Mouse (Mus musculus): ENCODE data around the gene Pate2.
"Not testable (repeated sequence)": the region's sequence is repeated elsewhere in the genome, so short reads cannot be mapped to it uniquely, and the experiment has no call there.

The Pate2 gene

GRCm38 (mm10) chr9:35556494-35557102, 13.5 kb upstream of the Pate2 start:
- no peak for DNase-seq (ENCODE audit: extremely low spot score)

GRCm38 (mm10) chr9:35558257-35559008, 11.7 kb upstream of the Pate2 start, which contains the start of the genes Ddx25 and Pus3:
Ddx25 (minus strand) TSS chr9:35558528.
Pus3 (plus strand) TSS chr9:35558595.
- peak; percentile 80 for DNase-seq (ENCODE audit: extremely low spot score)

- DNase-seq (ENCODE audit: extremely low spot score): peak; percentile 85
Observed at GRCm38 (mm10) chr9:35559009-35559890, 10.8 kb upstream of the Pate2 start.

- DNase-seq (ENCODE audit: extremely low spot score): no peak
Observed at GRCm38 (mm10) chr9:35561076-35561475, 9.0 kb upstream of the Pate2 start.

DNA sequence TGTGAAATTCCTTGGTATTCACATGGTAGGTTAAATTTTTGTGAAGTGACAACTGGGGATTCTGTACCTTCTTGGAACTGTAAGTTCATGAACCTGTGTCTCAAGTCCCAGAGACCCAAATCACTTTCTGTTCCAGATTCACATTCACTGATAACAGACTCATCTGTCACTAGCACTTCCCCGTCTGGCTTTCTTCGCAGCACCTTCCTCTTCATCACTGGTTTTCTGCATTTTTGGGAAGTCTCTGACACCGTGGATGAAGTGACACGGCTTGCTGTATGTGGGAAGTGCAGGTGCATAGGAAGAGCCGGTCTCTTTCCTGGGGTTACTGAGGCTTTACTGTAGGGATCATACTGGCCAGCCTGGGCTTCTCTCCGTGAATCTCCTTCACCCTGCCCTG, 8.5 kb upstream of the Pate2 start:
- no peak for DNase-seq (ENCODE audit: extremely low spot score)

DNA sequence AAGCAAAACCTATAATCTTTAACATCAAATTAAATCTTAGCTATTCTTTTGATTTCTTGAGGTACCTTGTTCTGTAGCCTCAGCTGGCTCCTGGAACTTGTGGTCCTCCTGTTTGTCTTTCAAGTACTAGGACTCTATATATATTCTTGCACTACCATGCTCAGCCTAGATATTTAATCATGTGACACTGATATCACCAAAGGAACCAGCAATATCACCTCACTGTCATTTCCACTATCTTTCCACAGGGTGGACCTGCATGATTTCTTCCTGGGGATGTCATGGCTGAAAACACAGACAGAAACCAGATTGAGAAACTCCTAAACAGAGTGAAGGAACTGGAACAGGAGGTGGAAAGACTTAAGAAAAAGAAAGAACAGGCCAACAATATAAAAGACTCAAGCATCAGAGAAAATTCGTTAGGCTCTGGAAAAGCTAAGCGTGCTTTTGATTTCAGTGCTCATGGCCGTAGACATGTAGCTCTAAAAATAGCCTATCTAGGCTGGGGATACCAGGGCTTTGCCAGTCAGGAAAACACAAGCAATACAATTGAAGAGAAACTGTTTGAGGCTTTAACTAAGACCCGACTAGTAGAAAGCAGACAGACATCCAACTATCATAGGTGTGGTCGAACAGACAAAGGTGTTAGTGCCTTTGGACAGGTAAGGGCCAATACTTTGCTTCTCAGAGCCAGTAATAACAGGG, 5.4 kb upstream of the Pate2 start:
- no peak for DNase-seq (ENCODE audit: extremely low spot score)

GRCm38 (mm10) chr9:35567995-35568394, 2.1 kb upstream of the Pate2 start:
- DNase-seq (ENCODE audit: extremely low spot score): no peak

DNA sequence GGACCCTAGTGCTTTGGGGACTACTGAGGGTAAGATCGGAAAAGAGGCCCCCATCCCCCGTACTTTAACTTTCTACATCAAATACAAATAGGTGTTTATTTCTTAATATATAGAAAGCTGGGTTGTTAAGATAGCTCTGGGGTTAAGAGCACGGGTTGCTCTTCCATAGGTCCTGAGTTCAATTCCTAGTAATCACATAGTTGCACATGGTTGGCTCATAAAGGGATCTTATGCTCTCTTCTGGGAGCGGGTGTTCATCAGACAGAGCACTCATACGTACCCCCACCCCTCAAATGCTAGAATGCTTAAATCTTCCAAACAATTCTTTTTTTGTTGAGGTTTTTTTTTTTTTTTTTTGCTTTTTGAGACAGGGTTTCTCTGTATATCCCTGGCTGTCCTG, 579 bp downstream of the Pate2 start:
- no peak for DNase-seq (ENCODE audit: extremely low spot score)

DNA sequence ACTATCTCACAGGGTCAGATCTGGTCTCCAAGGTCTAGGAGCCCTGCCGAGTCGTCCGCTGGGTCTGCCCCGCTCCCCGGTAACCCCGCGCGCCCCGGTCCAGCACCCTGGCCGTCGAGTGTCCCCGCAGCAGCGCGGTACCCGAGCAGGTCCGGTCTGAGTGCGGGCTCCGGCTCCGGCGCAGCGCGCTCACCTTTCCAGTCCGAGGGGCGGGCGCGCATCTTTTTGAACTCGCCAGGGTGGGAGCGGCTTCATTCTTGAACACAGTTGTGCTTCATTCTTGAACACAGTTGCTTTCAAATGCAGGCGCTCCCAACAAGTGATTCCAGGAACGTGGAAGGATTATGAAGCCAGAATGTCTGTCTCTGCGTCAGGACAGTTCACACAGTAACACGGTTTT, 4.3 kb downstream of the Pate2 start:
- peak; percentile 28 for DNase-seq (ENCODE audit: extremely low spot score)

DNA sequence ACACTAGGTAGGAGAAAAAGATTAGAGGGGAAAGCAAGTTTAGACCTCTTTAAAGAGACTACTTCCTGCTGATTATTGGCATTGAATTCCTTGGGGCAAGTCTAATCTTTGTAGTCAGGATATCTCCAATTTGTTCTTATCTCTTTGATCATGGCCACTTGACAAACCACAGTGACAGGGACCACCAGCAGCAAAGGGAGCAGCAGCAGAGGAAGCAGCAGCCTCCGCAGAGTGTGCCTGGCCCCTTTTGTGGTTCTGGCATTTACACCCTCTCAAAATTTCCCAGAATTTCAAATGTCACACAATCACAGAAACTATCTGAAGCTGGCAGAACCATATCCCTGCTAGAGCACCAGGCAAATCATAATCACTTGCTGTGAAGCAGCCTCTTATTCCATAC, 17.6 kb downstream of the Pate2 start:
- no peak for DNase-seq (ENCODE audit: extremely low spot score)

DNA sequence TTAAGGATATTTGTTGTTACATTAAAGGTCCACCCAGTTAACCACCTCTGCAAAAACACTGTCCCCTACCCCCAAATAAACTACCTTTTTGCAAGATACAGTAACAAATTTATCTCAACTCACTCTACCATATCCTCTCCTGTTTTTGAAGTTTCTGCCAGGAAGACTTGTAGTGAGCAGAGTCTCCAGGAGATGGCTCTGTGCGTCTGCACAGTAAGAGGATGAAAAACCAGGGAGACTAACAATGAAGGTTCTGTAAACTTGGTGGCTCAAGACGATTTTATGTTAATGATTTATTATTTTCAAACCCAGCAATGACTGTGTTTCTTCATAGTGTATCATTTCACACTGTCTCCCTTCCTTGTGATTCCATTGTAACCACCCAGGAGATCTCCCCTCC, 22.8 kb downstream of the Pate2 start:
- DNase-seq (ENCODE audit: extremely low spot score): no peak

DNA sequence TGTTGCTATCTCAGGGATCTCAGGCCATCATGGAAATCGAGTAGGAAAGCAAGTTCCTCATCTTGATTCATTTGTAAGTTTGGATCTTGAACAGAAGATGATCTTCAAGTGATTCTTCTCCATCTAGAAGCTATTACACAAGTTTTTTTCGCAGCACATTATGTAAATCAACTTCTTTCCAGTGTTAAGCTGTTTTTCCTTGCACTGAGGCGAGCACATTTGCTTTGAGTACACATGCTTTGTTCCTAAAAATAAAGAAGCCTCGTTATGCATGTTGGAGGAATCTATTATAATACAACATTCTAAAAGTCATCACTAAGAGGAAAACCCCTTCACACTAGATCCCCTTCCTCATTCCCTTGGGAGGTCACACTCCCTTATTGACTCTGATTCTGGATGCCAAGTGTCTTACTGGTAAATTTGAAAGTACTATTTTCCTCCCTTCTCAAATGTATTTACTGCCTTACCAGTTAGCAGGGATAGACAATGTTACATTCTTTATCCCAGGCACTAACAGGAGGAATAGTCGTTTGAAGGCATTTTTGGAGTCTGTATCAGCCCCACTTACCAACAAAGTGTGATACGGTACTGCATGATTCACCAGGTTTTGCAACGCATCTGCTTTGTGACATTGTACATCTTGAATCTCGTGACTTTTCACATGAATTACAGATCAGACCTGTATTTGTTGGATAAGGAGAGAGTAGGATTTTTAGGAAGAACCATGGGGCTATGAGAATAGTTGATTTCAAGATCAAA, 37.7 kb downstream of the Pate2 start:
- no peak for DNase-seq (ENCODE audit: extremely low spot score)

DNA sequence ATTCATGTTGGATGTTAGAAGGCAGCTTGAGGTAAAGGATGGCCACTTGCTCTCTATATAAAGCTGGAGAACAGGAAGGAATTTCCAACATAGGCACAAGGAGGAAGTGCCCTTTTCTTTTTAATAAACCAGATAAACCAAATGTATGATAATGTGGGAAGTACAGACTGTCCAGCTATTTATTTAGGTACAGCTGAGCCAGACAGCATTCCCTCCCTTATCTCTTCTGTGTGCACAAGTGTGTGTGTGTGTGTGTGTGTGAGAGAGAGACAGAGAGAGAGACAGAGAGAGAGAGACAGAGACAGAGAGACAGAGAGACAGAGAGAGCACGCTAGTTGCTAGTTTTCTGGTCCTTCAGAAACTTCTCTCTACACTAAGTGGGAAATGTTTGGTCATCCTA, 41.8 kb downstream of the Pate2 start, which contains the start of gene Pate4:
Pate4 (minus strand) TSS at position 101 of the 400 bp plus-strand sequence.
- no peak for DNase-seq (ENCODE audit: extremely low spot score)

GRCm38 (mm10) chr9:35614005-35614404, 43.9 kb downstream of the Pate2 start:
- no peak for DNase-seq (ENCODE audit: extremely low spot score)

DNA sequence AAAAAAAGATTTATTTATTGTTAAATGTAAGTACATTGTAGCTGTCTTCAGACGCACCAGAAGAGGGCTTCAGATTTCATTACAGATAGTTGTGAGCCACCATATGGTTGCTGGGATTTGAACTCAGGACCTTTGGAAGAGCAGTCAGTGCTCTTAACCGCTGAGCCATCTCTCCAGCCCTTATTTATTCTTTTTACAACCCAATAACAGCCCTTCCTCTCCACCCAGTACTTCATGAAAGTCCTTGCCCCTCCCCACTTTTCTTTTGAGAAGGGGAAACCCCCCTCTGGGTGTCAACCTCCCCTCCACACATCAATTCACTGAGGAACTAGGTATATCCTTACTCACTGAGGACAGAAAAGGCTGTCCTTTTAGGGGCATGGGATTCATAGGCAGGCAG, 46.7 kb downstream of the Pate2 start:
- DNase-seq (ENCODE audit: extremely low spot score): not testable (repeated sequence)

- DNase-seq (ENCODE audit: extremely low spot score): no peak
Observed at GRCm38 (mm10) chr9:35632981-35633380, 62.9 kb downstream of the Pate2 start.

DNA sequence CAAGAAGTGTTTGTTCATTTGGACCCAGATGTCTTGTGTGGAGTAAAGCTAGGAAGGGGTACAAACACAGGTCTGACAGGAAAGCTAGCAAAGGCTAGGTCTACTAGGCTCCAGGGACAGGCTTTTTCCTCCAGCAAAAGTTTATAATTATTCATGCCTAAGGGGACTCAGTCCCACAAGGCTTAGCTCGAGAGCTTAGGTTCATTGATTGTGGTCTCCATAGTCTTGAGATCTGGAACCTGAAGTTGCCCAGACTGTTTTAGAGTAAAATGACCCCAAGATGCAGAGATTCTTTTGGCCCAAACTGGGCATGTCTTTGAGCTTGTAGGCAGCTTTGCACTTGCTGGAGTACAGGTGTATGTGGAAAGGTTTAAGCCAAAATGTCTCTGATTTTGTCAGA, 78.0 kb downstream of the Pate2 start, which contains the start of gene Pate3:
Pate3 (minus strand) TSS at position 101 of the 400 bp plus-strand sequence.
- no peak for DNase-seq (ENCODE audit: extremely low spot score)

- no peak for DNase-seq (ENCODE audit: extremely low spot score)
Observed at GRCm38 (mm10) chr9:35673557-35673956, 103.5 kb downstream of the Pate2 start.

DNA sequence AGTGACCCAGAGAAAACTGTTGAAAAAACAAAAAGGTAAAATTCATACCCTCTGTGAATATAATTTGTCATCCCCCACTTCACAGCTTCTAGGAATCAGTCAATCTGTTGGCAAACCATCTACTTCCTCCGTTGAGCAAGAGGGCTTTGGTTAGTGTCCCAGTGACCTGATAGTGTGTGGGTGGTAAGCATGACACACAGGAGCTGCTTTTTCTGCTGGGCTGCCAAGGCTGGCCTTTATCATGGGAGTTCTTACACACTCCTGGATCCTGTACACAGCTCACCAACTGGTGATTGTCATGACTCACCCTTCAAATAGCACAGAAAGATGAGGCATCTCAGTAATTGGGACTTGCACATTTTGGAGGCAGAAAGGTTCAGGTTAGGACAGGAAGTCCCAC, 116.9 kb downstream of the Pate2 start, which contains the start of gene Pate1:
Pate1 (minus strand) TSS at position 378 of the 400 bp plus-strand sequence.
- DNase-seq (ENCODE audit: extremely low spot score): no peak

GRCm38 (mm10) chr9:35691924-35692323, 121.8 kb downstream of the Pate2 start:
- no peak for DNase-seq (ENCODE audit: extremely low spot score)

DNA sequence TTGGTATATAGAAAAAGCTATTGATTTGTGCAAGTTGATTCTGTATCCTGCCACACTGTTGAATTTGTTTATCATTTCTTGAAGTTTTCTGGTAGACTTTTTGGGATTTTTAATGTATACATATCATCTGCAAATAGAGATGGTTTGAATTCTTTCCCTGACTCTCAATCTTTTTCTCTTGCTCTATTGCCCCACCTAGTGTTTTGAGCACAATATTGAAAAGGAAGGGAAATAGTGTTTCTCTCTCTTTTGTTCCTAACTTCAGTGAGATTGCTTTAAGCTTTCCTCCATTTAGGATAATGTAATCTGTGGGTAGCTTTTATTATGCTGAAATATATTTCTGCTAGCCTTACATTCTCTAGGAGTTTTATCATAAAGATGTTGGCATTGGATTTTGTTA, 137.2 kb downstream of the Pate2 start:
- DNase-seq (ENCODE audit: extremely low spot score): no peak

All from embryo, embryonic 9.5 days (tissue).